Mouse (Mus musculus) cerebellum, postnatal 14 days (tissue): Measurements from ENCODE around the gene Amotl1.

Experiments used
- DNase-seq, 2 experiments: peaks; one replicate each; pipeline ENCODE4 v3.0.0; 2021; ENCODE audit warnings: mixed read lengths in 2 of 2

Amotl1 gene

DNA sequence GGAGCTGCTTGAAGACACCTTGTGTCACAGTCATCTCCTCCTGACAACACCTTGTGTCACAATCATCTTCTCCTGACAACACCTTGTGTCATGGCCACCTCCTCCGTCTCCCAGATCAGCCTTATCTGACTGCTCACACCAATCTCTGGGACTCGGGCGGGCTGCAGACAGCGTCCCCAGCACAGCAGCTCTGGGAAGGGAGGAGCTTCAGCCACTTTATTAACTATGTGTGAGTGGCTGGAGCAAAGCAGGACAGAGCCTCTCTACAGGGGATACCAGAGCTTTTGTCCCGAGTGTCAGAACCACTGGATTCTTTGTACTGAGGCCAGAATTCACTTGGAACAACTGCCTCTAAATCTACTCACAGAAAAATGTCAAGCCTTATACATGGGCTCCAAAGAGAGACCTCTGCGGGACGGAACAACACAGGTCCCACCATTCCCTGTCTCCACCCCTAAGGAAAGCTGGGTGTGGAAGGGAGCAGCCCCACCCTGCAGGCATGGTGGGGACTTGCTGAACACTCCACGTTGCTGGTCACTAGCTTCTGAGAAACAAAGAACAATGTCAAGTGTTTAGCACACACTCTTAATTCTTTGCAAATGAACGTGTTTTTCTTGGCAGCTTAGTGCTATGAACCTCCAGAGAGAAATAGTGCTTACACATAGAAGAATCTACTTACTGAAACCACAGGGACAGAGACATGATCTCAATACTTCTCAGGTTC, 100.7 kb downstream of the Amotl1 start:
- DNase-seq: no peak

DNA sequence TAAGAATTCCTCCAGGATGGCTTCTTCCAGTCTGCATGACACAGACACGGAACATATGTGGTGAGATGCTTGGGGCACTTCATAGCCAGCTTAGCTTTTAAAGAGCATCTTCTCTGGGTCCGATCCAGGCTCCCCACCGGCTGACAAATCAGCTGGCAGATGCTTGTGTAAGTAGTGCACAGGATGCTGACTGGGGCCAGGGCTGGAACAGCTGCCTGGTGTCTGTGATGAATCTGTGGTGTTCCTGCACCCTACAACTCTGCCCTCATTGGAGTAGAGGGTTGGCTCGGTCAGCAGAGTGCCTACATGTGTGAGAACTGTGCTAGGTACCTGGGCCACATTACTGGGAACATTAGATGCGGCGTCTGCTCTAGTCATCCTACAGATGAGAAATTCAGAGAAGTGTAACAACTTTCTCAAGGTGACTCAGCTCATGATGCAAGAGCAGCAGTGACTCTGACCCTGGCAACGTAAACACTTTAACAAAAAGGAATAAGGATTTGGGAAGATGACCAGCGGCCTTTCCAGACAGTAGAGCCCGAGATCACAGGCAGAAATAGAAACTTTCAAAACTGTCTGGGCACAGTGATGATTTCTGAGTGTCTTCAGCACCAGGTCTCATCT, 109.9 kb downstream of the Amotl1 start:
- DNase-seq: peak; percentile 38 to 60

DNA sequence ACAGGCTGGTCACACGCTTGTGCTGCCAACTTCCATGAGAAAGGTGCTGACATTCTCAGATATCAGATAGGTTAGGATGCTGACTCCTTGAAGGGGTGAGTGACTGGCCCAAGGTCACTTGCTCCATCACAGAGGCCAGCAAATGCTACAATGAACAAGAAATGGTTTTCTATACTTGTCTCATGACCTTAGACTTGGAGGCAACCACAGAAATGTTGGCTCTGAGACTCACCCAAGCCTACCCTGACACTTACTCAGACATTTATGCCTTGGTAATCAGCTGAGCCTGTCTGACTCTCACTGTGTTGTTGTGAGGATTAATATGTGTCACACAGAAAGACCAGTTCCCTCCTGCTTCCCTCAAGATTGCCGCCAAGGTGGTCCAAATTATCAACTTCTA, 111.2 kb downstream of the Amotl1 start:
- DNase-seq: no peak

DNA sequence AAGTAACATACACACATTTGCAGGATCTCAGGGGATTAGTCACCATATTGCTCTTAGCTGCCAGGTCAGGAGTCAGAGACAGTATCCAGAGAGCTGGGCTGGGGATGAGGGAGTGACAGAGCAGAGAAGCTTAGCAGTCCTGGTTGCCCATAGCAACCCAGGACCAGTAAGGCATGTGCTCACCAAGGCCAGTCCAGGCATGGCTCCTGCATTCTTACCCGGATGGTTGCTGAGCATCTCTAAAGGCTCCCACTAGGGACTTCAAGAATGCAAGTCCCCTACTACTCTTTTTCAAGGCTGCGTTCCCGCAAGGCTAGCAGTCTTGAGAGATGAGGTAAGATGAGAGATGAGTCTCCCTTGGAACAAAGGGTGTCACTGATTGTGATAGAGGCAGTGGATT, 112.6 kb downstream of the Amotl1 start:
- peak; percentile 22 to 24 for DNase-seq

DNA sequence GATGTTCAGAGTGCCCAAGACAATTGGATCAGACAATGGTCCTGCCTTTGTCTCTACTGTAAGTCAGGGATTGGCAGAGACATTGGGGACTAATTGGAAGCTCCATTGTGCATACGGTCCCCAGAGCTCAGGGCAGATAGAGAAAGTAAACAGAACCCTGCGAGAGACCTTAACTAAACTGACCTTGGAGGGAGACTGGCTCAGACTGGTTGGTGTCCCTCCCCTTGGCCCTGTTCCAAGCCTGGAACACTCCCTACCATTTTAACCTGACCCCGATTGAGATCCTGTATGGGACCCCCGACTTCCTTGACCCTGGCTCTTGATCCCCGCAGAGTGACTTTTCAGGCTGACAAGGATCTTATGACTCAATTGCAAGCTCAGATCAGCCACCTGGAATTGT, 114.9 kb downstream of the Amotl1 start:
- DNase-seq: no peak

DNA sequence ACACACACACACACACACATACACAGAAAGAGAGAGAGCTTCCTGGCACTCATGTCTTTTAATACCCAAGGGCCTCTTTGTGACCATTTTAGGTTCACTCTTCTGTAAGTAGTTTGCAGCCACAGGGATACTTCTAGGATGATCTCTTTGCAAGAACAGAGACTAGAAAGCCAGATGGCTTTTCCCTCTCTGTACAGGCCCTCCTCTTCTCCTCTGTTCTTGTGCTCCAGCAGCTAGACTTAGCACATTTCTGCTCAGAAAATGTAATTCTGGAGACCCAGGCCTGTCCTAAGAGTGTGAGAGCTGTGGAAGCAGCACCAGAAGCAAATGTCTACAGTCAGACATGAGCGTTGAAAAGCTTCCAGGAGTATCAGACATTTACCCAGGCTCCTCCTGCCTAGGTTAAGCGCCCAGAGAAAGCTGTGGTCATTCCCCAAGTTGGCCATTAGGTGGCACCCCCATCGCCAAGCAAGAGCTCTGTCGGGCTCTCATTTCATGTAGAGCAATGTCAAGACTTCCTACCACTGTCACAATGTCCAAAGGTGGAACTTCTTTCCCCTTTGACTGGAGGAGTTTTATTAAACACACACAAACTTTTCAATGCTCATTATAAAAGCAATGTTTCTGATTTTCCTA, 121.3 kb downstream of the Amotl1 start:
- peak; percentile 86 to 87 for DNase-seq

DNA sequence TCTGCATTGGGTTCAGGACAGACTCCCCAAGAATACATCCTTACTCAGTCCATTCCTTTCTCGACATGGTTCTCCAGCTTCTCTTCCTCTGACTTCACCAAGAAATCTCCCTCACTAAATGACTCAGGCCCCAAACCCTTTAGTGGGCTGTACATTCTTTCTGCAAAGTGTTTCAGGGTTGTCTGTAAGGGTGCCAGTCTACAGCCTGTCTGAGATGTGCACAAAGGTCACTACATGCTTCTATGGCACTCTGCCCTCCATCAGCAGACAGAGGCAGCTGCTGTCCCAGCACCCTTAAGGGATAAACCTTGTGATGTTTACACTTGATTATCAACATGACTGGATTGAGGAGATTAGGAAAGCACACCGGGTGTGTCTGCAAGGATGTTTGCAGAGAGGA, 123.2 kb downstream of the Amotl1 start:
- no peak for DNase-seq

DNA sequence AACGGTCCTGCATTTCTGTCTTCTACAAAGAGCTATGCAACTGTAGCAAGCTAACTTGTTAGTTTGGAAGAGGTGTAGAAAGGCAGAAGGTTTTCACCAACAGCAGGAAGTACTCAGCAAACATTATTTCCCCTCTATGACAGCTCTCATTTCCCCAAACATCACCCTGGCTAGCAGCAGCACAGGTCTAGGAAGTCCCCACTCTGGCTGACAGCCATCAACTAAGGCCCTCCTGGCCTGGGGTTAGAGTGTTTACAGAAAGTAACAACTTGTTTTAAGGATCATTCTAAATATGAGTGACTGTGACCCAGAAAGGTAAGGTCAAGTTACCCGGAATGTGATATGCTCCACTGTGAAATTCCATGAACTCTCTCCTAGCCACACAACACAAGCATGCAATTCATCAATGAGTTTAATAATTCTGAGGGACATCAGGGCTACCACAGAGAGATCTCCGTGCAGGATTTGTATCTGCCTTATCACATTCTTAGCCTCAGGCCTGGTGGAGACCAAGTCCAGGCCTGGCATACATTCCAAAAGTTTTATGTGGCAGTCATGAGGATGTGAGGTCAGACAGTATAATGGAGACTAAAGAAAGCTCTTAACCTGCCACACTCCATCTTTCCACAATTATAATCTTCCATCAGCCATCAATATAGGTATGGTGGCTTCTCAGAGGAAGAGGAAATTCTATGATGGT, 123.7 kb downstream of the Amotl1 start:
- no peak for DNase-seq

DNA sequence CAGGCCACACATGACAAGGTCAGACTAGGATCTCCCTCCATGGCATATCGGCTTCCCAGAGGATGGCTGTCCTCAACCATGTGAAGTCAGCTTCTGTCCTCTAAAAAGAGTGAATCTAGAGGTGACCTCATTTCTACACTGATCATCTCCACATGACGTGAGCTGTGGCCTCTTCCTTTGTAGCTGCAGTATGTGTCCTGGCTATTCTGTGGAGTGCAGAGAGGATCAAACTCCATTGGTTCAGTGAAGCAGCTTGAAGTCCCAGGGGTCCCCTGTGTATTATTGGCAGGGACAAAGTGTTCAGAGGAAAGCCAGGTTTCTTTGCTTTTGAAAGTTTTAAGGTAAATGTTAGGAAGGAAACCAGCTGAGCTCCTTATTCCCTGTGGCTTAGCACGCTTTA, 126.8 kb downstream of the Amotl1 start:
- DNase-seq: no peak

DNA sequence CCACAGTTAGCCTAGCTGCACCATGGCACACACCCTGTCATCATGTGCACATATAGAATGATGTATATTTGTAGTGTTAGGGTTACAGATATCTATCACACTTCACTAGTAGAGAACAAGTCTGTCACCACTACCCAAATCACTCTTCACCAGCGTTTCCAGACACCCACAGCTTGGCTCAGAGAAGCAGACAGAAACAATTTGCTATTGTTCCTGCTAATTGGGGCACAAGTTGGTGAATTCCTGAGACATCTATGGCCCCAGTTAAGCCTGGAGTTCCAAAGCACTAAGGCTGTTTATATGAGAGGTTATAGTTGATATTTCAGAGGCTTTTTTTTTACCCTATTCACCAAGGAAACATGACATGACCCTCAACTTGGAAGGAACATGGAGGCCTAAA, 127.6 kb downstream of the Amotl1 start:
- no peak for DNase-seq

DNA sequence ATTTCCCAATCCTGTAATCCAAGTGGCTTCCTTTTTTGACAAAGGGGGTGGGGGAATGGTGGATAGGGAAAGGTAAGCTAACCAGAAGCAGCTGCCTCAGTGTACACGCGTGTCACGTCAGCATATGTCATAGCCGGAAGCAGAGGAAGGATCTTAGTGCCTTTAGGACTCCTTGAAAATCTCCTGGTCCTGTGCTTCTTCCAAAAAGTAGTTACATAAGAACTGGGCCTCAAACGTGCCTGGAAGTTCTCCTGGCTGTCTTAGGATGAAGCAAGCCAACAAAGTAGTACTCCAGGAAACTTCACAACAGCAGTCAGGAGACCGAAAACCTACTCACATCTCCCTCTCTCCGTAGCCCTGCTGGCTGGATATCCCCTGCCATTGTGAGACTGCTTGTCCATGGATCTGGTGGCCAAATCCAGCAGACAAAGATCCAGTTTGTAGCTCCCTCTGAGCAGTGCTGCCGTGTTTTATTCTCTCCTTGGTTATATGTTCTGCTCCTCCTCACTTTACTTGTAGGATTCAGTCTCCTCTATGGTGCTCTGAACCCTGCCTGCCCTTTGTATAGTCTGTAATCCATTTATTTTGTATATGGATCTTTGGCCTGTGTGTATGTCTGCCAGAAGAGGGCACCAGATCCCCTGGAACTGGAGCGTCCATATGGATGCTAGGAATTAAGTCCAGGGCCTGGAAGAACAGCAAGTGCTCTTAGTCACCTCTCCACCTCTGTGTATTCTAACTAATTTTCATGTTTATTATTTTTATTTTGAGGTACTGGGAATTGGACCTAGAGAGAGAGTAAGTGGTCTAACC, 132.0 kb downstream of the Amotl1 start:
- peak; percentile 52 to 66 for DNase-seq

DNA sequence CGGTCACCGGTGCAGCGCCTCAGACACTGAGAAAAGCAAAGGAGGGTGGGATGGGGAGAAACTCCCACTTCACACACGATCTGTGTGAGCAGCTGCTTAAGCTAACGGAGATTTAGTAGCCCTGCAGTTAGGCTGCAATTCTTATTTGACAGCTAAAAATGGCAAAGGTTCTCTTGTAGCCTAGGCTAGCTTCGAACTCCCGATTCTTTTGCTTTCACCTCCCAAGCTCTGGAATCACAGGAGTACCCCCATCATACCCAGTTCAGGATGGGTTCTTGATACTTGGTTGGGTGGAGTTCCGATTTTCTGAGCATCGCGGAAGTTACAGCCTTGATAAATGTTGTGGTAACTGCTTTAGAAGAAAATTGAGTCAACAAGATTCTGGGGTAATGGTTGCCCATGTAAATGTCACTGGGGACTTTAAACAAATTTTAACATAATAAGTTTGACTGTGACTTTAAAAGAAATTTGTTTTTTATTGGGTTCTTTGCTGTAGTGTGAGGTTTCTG, 143.9 kb downstream of the Amotl1 start:
- no peak for DNase-seq

DNA sequence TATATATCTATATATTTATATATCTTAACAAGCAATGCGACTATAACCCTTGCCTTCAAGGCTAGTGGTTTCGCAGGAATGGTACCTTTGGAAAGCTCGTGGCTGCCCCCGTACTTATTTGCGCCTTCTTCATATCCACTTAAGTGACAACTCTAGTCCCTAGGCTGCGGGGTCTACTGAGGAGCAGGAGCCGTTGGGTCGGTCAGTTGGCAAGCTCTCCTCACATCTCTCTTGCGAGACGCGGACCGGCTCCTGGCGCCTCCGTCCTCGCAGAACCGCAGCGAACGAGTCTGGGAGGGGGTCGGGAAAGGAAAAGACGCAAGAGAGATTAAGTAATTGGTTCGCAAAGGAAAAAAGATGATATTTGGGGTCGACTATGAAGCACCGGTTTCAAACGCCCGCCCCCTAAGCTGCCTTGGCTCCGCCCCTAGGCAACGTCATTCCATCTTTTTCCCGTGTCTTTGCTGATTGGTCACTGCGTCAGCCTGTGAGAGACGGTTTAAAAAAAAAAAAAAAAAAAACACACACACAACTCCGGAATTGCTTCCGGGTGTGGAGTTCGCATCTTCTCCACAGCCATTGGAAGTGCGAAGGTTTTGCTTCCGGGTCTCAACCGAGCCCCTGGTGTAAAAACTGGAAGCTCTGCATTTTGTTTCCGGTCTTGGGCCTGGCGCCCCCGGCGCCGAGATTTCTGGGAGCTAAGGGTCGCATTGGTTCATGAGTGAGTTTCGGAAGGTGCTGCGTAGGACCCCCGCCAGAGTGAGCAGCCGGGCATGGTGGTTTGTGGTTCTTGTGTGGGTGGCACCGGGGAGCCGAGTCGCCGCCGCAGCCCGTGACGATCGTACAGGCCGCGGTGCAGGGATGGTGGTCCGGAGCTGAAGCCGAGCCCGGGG, 144.6 kb downstream of the Amotl1 start, which contains the start of the genes Kdm4d and Cwc15:
Gene Kdm4d, minus strand, starts transcription at position 460 of the 893 bp plus-strand sequence.
Gene Cwc15, plus strand, starts transcription at position 595 of the 893 bp plus-strand sequence.
- peak; percentile 95 for DNase-seq

DNA sequence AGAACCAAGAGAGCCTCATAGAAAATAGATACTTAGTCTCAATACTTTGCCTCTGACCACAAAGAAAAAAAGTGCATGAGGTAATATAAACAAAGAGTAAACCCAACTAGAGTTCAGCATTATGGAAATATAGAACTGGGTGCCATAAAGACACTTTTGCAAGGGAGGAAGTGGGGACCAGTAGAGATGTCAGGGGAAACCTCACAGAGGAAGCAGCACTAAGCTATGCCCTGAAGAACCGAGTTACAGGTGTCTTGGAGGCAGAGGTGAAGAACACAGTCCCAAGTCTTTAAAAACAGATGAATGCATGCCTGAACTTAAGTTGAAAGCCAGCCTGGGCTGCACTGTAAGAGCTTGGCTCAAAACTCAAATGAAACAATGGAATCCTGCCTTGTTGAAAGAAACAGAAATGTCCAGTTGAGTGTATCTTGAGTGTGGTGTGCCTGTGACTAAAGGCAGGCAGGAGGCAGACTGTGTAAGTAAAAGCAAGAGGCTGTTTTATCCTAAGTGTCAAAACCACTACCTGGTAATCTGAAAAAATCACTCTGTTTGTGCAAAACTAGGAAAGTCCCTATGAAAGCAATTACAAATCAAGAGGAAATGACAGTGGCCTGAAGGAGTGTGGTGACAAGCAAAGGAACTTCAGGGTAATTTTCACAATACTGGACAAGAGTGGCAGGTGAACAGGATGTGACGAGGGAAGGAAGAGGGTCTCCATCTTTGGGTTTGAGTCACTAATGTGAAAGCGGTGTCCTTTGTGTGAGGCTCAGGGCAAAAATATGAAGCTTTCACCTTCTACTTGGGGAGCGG, 145.8 kb downstream of the Amotl1 start:
- DNase-seq: no peak
